Mouse (Mus musculus): ENCODE results near the gene Sys1. TPM values are rescaled to one million over a fixed set of nuclear protein-coding genes. Genes with fewer than 3 reads are reported as not detected.

The Sys1 gene
- 65.0 and 67.6 TPM in 2 replicates for polyA plus RNA-seq (2014; fragmentation: Nextera tagmentation; extraction: Ambion mirVana)

- H3K4me1 ChIP-seq (ENCODE audit: control insufficient read depth, insufficient read depth, low read length): peaks cover 24% of the 10 kb centered on the region
- WGBS: 2% methylated on average over 7 of the region's 7 CpGs
- no peaks in the 10 kb centered on the region for H3K9me3 ChIP-seq (ENCODE audit: control insufficient read depth, low read depth, low read length)
- no peak for ATAC-seq (ENCODE audit: insufficient number of reproducible peaks, insufficient read depth, low FRiP score, low read depth)
- no peaks in the 10 kb centered on the region for H3K36me3 ChIP-seq (ENCODE audit: control insufficient read depth, insufficient read depth, low read length)
- peak within 1 kb of the TSS; percentile 63 for H3K27ac ChIP-seq (ENCODE audit: low read length)
- H3K4me2 ChIP-seq (replicated peaks; ENCODE audit: low read depth, low read length): peak within 1 kb of the TSS; percentile 31
- H3K9ac ChIP-seq (replicated peaks; ENCODE audit: low read depth, low read length): peak within 1 kb of the TSS; percentile 18; the same call in 1 of the 2 replicates
- H3K27me3 ChIP-seq (ENCODE audit: control insufficient read depth, insufficient read depth, low read length): no peaks in the 10 kb centered on the region
- no peak within 1 kb of the TSS for H3K4me3 ChIP-seq (ENCODE audit: low read depth, low read length)
These were observed at the start of gene Sys1 for GRCm38 (mm10) chr2:164456864-164457300. Gene Sys1, plus strand, starts transcription at chr2:164456964.

GRCm38 (mm10) chr2:164407708-164408107 lies 49.1 kb upstream of the Sys1 start:
- no peak overlapping the region for H3K27ac ChIP-seq (ENCODE audit: low read length)
- H3K4me1 ChIP-seq (ENCODE audit: control insufficient read depth, insufficient read depth, low read length): peaks cover 4% of the 10 kb centered on the region; the same call in 1 of the 2 replicates
- no peak for ATAC-seq (ENCODE audit: insufficient number of reproducible peaks, insufficient read depth, low FRiP score, low read depth)
- H3K9ac ChIP-seq (replicated peaks; ENCODE audit: low read depth, low read length): no peak overlapping the region
- H3K36me3 ChIP-seq (ENCODE audit: control insufficient read depth, insufficient read depth, low read length): no peaks in the 10 kb centered on the region
- no peak overlapping the region for H3K4me2 ChIP-seq (replicated peaks; ENCODE audit: low read depth, low read length)
- WGBS: 1% methylated on average over 22 of the region's 22 CpGs
- H3K4me3 ChIP-seq (ENCODE audit: low read depth, low read length): no peak overlapping the region
- H3K27me3 ChIP-seq (ENCODE audit: control insufficient read depth, insufficient read depth, low read length): peaks cover 22% of the 10 kb centered on the region
- no peaks in the 10 kb centered on the region for H3K9me3 ChIP-seq (ENCODE audit: control insufficient read depth, low read depth, low read length)

GRCm38 (mm10) chr2:164414167-164414566 lies 42.6 kb upstream of the Sys1 start:
- no peak overlapping the region for H3K9ac ChIP-seq (replicated peaks; ENCODE audit: low read depth, low read length)
- H3K4me2 ChIP-seq (replicated peaks; ENCODE audit: low read depth, low read length): peak overlapping the region; percentile 31
- H3K27ac ChIP-seq (ENCODE audit: low read length): no peak overlapping the region
- ATAC-seq (ENCODE audit: insufficient number of reproducible peaks, insufficient read depth, low FRiP score, low read depth): no peak
- no peaks in the 10 kb centered on the region for H3K9me3 ChIP-seq (ENCODE audit: control insufficient read depth, low read depth, low read length)
- H3K27me3 ChIP-seq (ENCODE audit: control insufficient read depth, insufficient read depth, low read length): no peaks in the 10 kb centered on the region
- H3K36me3 ChIP-seq (ENCODE audit: control insufficient read depth, insufficient read depth, low read length): no peaks in the 10 kb centered on the region
- 24% methylated on average over 28 of the region's 28 CpGs for WGBS
- no peak overlapping the region for H3K4me3 ChIP-seq (ENCODE audit: low read depth, low read length)
- H3K4me1 ChIP-seq (ENCODE audit: control insufficient read depth, insufficient read depth, low read length): no peaks in the 10 kb centered on the region

- ATAC-seq (ENCODE audit: insufficient number of reproducible peaks, insufficient read depth, low FRiP score, low read depth): no peak
- H3K4me3 ChIP-seq (ENCODE audit: low read depth, low read length): no peak overlapping the region
These were observed 42.2 kb upstream of the Sys1 start for GRCm38 (mm10) chr2:164414581-164414980.

GRCm38 (mm10) chr2:164417198-164417597 lies 39.6 kb upstream of the Sys1 start:
- no peaks in the 10 kb centered on the region for H3K9me3 ChIP-seq (ENCODE audit: control insufficient read depth, low read depth, low read length)
- H3K27me3 ChIP-seq (ENCODE audit: control insufficient read depth, insufficient read depth, low read length): no peaks in the 10 kb centered on the region
- H3K4me1 ChIP-seq (ENCODE audit: control insufficient read depth, insufficient read depth, low read length): no peaks in the 10 kb centered on the region
- H3K27ac ChIP-seq (ENCODE audit: low read length): no peak overlapping the region
- H3K9ac ChIP-seq (replicated peaks; ENCODE audit: low read depth, low read length): no peak overlapping the region
- no peaks in the 10 kb centered on the region for H3K36me3 ChIP-seq (ENCODE audit: control insufficient read depth, insufficient read depth, low read length)
- H3K4me2 ChIP-seq (replicated peaks; ENCODE audit: low read depth, low read length): no peak overlapping the region
- no peak for ATAC-seq (ENCODE audit: insufficient number of reproducible peaks, insufficient read depth, low FRiP score, low read depth)
- WGBS: 0% methylated on average over 2 of the region's 2 CpGs
- no peak overlapping the region for H3K4me3 ChIP-seq (ENCODE audit: low read depth, low read length)

More at GRCm38 (mm10) chr2:164414581-164414980, 42.2 kb upstream of the Sys1 start:
- H3K4me1 ChIP-seq (ENCODE audit: control insufficient read depth, insufficient read depth, low read length): no peaks in the 10 kb centered on the region
- H3K4me2 ChIP-seq (replicated peaks; ENCODE audit: low read depth, low read length): peak overlapping the region; percentile 31
- WGBS: 68% methylated on average over 10 of the region's 10 CpGs
- no peak overlapping the region for H3K9ac ChIP-seq (replicated peaks; ENCODE audit: low read depth, low read length)
- H3K27me3 ChIP-seq (ENCODE audit: control insufficient read depth, insufficient read depth, low read length): no peaks in the 10 kb centered on the region
- no peaks in the 10 kb centered on the region for H3K9me3 ChIP-seq (ENCODE audit: control insufficient read depth, low read depth, low read length)
- H3K36me3 ChIP-seq (ENCODE audit: control insufficient read depth, insufficient read depth, low read length): no peaks in the 10 kb centered on the region
- no peak overlapping the region for H3K27ac ChIP-seq (ENCODE audit: low read length)

GRCm38 (mm10) chr2:164418308-164418875 lies 38.4 kb upstream of the Sys1 start:
- Histone ChIP-seq H3K4me2 (replicated peaks; ENCODE audit: low read depth, low read length) (no peak overlapping the region), H3K27ac (ENCODE audit: low read length) (no peak overlapping the region), H3K36me3 (ENCODE audit: control insufficient read depth, insufficient read depth, low read length) (peaks cover 1% of the 10 kb centered on the region; the same call in 1 of the 2 replicates), H3K4me1 (ENCODE audit: control insufficient read depth, insufficient read depth, low read length) (no peaks in the 10 kb centered on the region), H3K4me3 (ENCODE audit: low read depth, low read length) (no peak overlapping the region), H3K9ac (replicated peaks; ENCODE audit: low read depth, low read length) (no peak overlapping the region), H3K27me3 (ENCODE audit: control insufficient read depth, insufficient read depth, low read length) (no peaks in the 10 kb centered on the region), H3K9me3 (ENCODE audit: control insufficient read depth, low read depth, low read length) (no peaks in the 10 kb centered on the region)
- ATAC-seq (ENCODE audit: insufficient number of reproducible peaks, insufficient read depth, low FRiP score, low read depth): no peak
- 36% methylated on average over 3 of the region's 3 CpGs for whole genome bisulfite sequencing

- Histone ChIP-seq H3K9ac (replicated peaks; ENCODE audit: low read depth, low read length) (no peak overlapping the region), H3K9me3 (ENCODE audit: control insufficient read depth, low read depth, low read length) (no peaks in the 10 kb centered on the region), H3K4me2 (replicated peaks; ENCODE audit: low read depth, low read length) (no peak overlapping the region), H3K36me3 (ENCODE audit: control insufficient read depth, insufficient read depth, low read length) (peaks cover 5% of the 10 kb centered on the region), H3K4me3 (ENCODE audit: low read depth, low read length) (no peak overlapping the region), H3K27ac (ENCODE audit: low read length) (no peak overlapping the region), H3K27me3 (ENCODE audit: control insufficient read depth, insufficient read depth, low read length) (no peaks in the 10 kb centered on the region), H3K4me1 (ENCODE audit: control insufficient read depth, insufficient read depth, low read length) (no peaks in the 10 kb centered on the region)
- ATAC-seq (ENCODE audit: insufficient number of reproducible peaks, insufficient read depth, low FRiP score, low read depth): no peak
- WGBS: 7% methylated on average over 3 of the region's 3 CpGs
These were observed 37.3 kb upstream of the Sys1 start for GRCm38 (mm10) chr2:164419489-164419888.

- 77% methylated on average over 7 of the region's 7 CpGs for WGBS
These were observed 35.5 kb upstream of the Sys1 start for GRCm38 (mm10) chr2:164421306-164421705.

GRCm38 (mm10) chr2:164421979-164422378 lies 34.8 kb upstream of the Sys1 start:
- 81% methylated on average over 8 of the region's 8 CpGs for WGBS

More at GRCm38 (mm10) chr2:164421306-164421705, 35.5 kb upstream of the Sys1 start:
- Histone ChIP-seq H3K4me3 (ENCODE audit: low read depth, low read length) (no peak overlapping the region), H3K36me3 (ENCODE audit: control insufficient read depth, insufficient read depth, low read length) (peaks cover 16% of the 10 kb centered on the region), H3K9ac (replicated peaks; ENCODE audit: low read depth, low read length) (no peak overlapping the region), H3K4me2 (replicated peaks; ENCODE audit: low read depth, low read length) (no peak overlapping the region), H3K9me3 (ENCODE audit: control insufficient read depth, low read depth, low read length) (no peaks in the 10 kb centered on the region), H3K27me3 (ENCODE audit: control insufficient read depth, insufficient read depth, low read length) (no peaks in the 10 kb centered on the region), H3K27ac (ENCODE audit: low read length) (no peak overlapping the region), H3K4me1 (ENCODE audit: control insufficient read depth, insufficient read depth, low read length) (no peaks in the 10 kb centered on the region)
- ATAC-seq (ENCODE audit: insufficient number of reproducible peaks, insufficient read depth, low FRiP score, low read depth): no peak

More at GRCm38 (mm10) chr2:164421979-164422378, 34.8 kb upstream of the Sys1 start:
- ATAC-seq (ENCODE audit: insufficient number of reproducible peaks, insufficient read depth, low FRiP score, low read depth): no peak
- H3K27me3 ChIP-seq (ENCODE audit: control insufficient read depth, insufficient read depth, low read length): no peaks in the 10 kb centered on the region
- H3K9ac ChIP-seq (replicated peaks; ENCODE audit: low read depth, low read length): no peak overlapping the region
- no peaks in the 10 kb centered on the region for H3K4me1 ChIP-seq (ENCODE audit: control insufficient read depth, insufficient read depth, low read length)
- H3K4me3 ChIP-seq (ENCODE audit: low read depth, low read length): no peak overlapping the region
- peak overlapping the region; percentile 61; the same call in 1 of the 2 replicates for H3K27ac ChIP-seq (ENCODE audit: low read length)
- no peaks in the 10 kb centered on the region for H3K9me3 ChIP-seq (ENCODE audit: control insufficient read depth, low read depth, low read length)
- no peak overlapping the region for H3K4me2 ChIP-seq (replicated peaks; ENCODE audit: low read depth, low read length)
- peaks cover 20% of the 10 kb centered on the region for H3K36me3 ChIP-seq (ENCODE audit: control insufficient read depth, insufficient read depth, low read length)

Data from stomach, embryonic 14.5 days (tissue).